ENCODE assay signal across 9 mouse cellular contexts in the genomic region with DNA sequence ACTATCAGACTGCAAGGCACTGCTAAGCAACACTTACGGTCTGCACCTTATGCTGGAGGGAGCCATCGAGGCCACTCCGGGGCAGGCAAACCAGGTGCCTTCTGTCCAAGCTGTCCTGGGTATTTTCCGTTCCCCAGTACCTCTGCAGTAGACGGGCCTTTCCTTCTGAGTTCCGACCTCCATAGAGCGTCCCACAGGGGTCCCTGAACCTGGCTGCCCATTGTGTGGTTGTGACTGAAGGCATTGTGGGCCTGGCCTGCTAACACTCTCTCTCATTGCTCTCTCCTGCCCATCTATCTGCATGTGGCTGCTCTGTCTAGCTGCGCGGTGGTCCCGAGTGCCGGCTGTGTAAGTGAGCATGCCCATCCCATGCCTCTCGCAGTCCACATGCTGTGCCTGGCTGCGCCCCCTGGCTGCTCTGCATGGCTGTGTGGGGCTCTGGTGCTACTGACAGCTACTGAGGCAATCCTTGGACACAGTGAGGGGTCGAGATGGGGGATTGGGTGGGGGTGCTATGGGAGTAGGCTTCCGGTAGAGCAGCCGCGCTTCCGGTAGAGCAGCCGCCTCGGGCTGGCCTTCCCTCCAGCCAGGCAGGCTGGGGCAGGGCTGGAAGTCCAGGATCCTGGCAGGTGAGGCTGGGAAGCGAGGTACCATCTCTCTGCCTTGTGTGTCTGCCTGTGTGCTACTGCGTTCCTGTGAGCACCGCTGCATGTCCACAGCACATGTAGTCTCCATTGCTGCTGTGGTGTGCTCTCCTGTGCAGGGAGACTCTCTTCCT. TPM values are rescaled to one million over a fixed set of nuclear protein-coding genes. Genes with fewer than 3 reads are reported as not detected.
DNase-seq lines count a peak whose midpoint lies in the region; ATAC-seq and TF ChIP-seq lines count a peak whose summit lies in the region.
"Had no signal": no experiment of that assay in that cellular context is flagged by ENCODE, and none has a peak within 500 bp of the region (broad histone marks: within the 10 kb centered on the region; RNA-seq: fewer than 3 reads in every experiment).

No protein-coding gene starts in this region.

- no peaks in the 10 kb centered on the region for H3K9me3 ChIP-seq in hindbrain, embryonic 13.5 days
- no peaks in the 10 kb centered on the region for H3K9me3 ChIP-seq in neural tube, embryonic 13.5 days
- H3K9me3 ChIP-seq: liver, embryonic 15.5 days had no signal

- peaks cover 33% of the 10 kb centered on the region for H3K4me1 ChIP-seq in hindbrain, embryonic 13.5 days (replicated peaks)
- H3K4me1 ChIP-seq in neural tube, embryonic 13.5 days (replicated peaks), result peaks cover 34% of the 10 kb centered on the region
- H3K4me1 ChIP-seq: liver, embryonic 15.5 days had no signal

- TF ChIP-seq CTCF in left cerebral cortex, adult 2 months (IDR thresholded peaks at IDR 0.05), result peak; percentile 16

- intact Hi-C loops in left cerebral cortex, adult 2 months (cut with DNase I), result no loop called here
- intact Hi-C loops in left cerebral cortex, postnatal 25 days (cut with DNase I), result no loop called here

- peak; percentile 71 for ATAC-seq in hindbrain, embryonic 13.5 days (ENCODE audit: low FRiP score)
- ATAC-seq in neural tube, embryonic 13.5 days (ENCODE audit: low read depth), result peak; percentile 83

- no peak overlapping the region for H3K27ac ChIP-seq in left cerebral cortex, adult 2 months
- no peak overlapping the region for H3K27ac ChIP-seq in hindbrain, embryonic 13.5 days
- no peak overlapping the region for H3K27ac ChIP-seq in neural tube, embryonic 13.5 days (replicated peaks)
- H3K27ac ChIP-seq: liver, embryonic 15.5 days had no signal

- H3K27me3 ChIP-seq in hindbrain, embryonic 13.5 days, result peaks cover 54% of the 10 kb centered on the region
- peaks cover 51% of the 10 kb centered on the region for H3K27me3 ChIP-seq in neural tube, embryonic 13.5 days

- 23% methylated on average over 23 of the region's 23 CpGs for WGBS in hindbrain, embryonic 13.5 days
- WGBS in neural tube, embryonic 13.5 days, result 22% methylated on average over 23 of the region's 23 CpGs

- H3K36me3 ChIP-seq in hindbrain, embryonic 13.5 days, result peaks cover 27% of the 10 kb centered on the region
- H3K36me3 ChIP-seq in neural tube, embryonic 13.5 days, result peaks cover 4% of the 10 kb centered on the region; the same call in 1 of the 2 replicates
- H3K36me3 ChIP-seq: liver, embryonic 15.5 days had no signal

- DNase-seq in left cerebral cortex, adult 2 months (ENCODE audit: extremely low spot score in 1 of 2, low spot score in 2 of 2), result no peak
- DNase-seq in left cerebral cortex, adult 9 months (ENCODE audit: low spot score in 2 of 2), result no peak
- DNase-seq in embryo, embryonic 11 days, result peak; percentile 66
- no peak for DNase-seq in thymus, postnatal 25 days
- no peak for DNase-seq in urinary bladder, postnatal 25 days (ENCODE audit: low spot score)
- no peak for DNase-seq in left cerebral cortex, postnatal 25 days (ENCODE audit: low spot score in 2 of 2)

- peak overlapping the region; percentile 41 for H3K4me2 ChIP-seq in hindbrain, embryonic 13.5 days
- peak overlapping the region; percentile 47 for H3K4me2 ChIP-seq in neural tube, embryonic 13.5 days
- H3K4me2 ChIP-seq: liver, embryonic 15.5 days had no signal

- H3K9ac ChIP-seq in hindbrain, embryonic 13.5 days, result peak overlapping the region; percentile 46; the same call in 1 of the 2 replicates
- peak overlapping the region; percentile 28; the same call in 1 of the 2 replicates for H3K9ac ChIP-seq in neural tube, embryonic 13.5 days
- H3K9ac ChIP-seq: liver, embryonic 15.5 days had no signal

- no peak overlapping the region for H3K4me3 ChIP-seq in left cerebral cortex, adult 2 months
- H3K4me3 ChIP-seq in hindbrain, embryonic 13.5 days, result peak overlapping the region; percentile 22
- H3K4me3 ChIP-seq in neural tube, embryonic 13.5 days, result peak overlapping the region; percentile 14; the same call in 1 of the 2 replicates
- H3K4me3 ChIP-seq: liver, embryonic 15.5 days had no signal

RNA-seq across cellular contexts. Expression of a gene that starts 11.5 kb away (rescaled TPM):
- 1 to 10 TPM in 1 of 2 experiments, under 1 TPM in 1; 0.58 to 1.7 TPM for total RNA-seq in left cerebral cortex, adult 2 months (2021)
- 1.5 and 2.0 TPM in 2 replicates for polyA plus RNA-seq in hindbrain, embryonic 13.5 days (2015; fragmentation: Nextera tagmentation; extraction: Ambion mirVana)
- 0.48 and 1.5 TPM in 2 replicates for polyA plus RNA-seq in neural tube, embryonic 13.5 days (2015; fragmentation: Nextera tagmentation; extraction: Ambion mirVana)
- 1 to 10 TPM; 1.1 to 1.5 TPM for total RNA-seq in left cerebral cortex, postnatal 25 days (2021)
- polyA plus RNA-seq: liver, embryonic 15.5 days had no signal

RNA-seq across cellular contexts. Expression of a gene that starts 35.1 kb away (rescaled TPM):
- total RNA-seq in left cerebral cortex, adult 2 months (2021), result 10 to 100 TPM; 35.7 to 44.6 TPM
- polyA plus RNA-seq in hindbrain, embryonic 13.5 days (2015; fragmentation: Nextera tagmentation; extraction: Ambion mirVana), result 72.5 and 73.7 TPM in 2 replicates
- 70.7 and 82.4 TPM in 2 replicates for polyA plus RNA-seq in neural tube, embryonic 13.5 days (2015; fragmentation: Nextera tagmentation; extraction: Ambion mirVana)
- total RNA-seq in left cerebral cortex, postnatal 25 days (2021), result 10 to 100 TPM; 36.9 to 37.1 TPM

RNA-seq across cellular contexts. Expression of a gene that starts 57.2 kb away (rescaled TPM):
- 100 to 1,000 TPM; 222 to 239 TPM for total RNA-seq in left cerebral cortex, adult 2 months (2021)
- 11.0 and 12.1 TPM in 2 replicates for polyA plus RNA-seq in hindbrain, embryonic 13.5 days (2015; fragmentation: Nextera tagmentation; extraction: Ambion mirVana)
- polyA plus RNA-seq in neural tube, embryonic 13.5 days (2015; fragmentation: Nextera tagmentation; extraction: Ambion mirVana), result 6.5 and 8.0 TPM in 2 replicates
- 100 to 1,000 TPM; 210 to 243 TPM for total RNA-seq in left cerebral cortex, postnatal 25 days (2021)
